11 mouse cellular contexts compared by ENCODE assay signal in genomic region chr3:127375956-127376660, GRCm38 (mm10).
DNase-seq lines count a peak whose midpoint lies in the region; ATAC-seq lines count a peak whose summit lies in the region.
"Had no signal": no experiment of that assay in that cellular context is flagged by ENCODE, and none has a peak within 500 bp of the region (broad histone marks: within the 10 kb centered on the region; RNA-seq: fewer than 3 reads in every experiment).

No protein-coding gene starts in this region.

- H3K36me3 ChIP-seq in forebrain, embryonic 13.5 days (ENCODE audit: poor library complexity, severe bottlenecking), result no peaks in the 10 kb centered on the region
- H3K36me3 ChIP-seq in midbrain, embryonic 13.5 days, result peaks cover 5% of the 10 kb centered on the region; the same call in 1 of the 2 replicates

- no peaks in the 10 kb centered on the region for H3K9me3 ChIP-seq in forebrain, embryonic 13.5 days (replicated peaks)
- no peaks in the 10 kb centered on the region for H3K9me3 ChIP-seq in midbrain, embryonic 13.5 days

- H3K4me3 ChIP-seq in forebrain, embryonic 13.5 days, result no peak overlapping the region
- H3K4me3 ChIP-seq in midbrain, embryonic 13.5 days (replicated peaks), result no peak overlapping the region

- ATAC-seq in forebrain, embryonic 13.5 days, result peak; percentile 46; the same call in 1 of the 2 replicates
- no peak for ATAC-seq in midbrain, embryonic 13.5 days
- ATAC-seq: activated CD4-positive, CD25-positive, alpha-beta regulatory T cell, adult 4 months had no signal

- no peaks in the 10 kb centered on the region for H3K27me3 ChIP-seq in forebrain, embryonic 13.5 days
- no peaks in the 10 kb centered on the region for H3K27me3 ChIP-seq in midbrain, embryonic 13.5 days

- no peak overlapping the region for H3K9ac ChIP-seq in forebrain, embryonic 13.5 days
- no peak overlapping the region for H3K9ac ChIP-seq in midbrain, embryonic 13.5 days (replicated peaks)

- peaks cover 22% of the 10 kb centered on the region for H3K4me1 ChIP-seq in forebrain, embryonic 13.5 days
- peaks cover 21% of the 10 kb centered on the region for H3K4me1 ChIP-seq in midbrain, embryonic 13.5 days (replicated peaks)

- WGBS in forebrain, embryonic 13.5 days, result 16% methylated on average over 11 of the region's 11 CpGs
- WGBS in midbrain, embryonic 13.5 days, result 24% methylated on average over 11 of the region's 11 CpGs

- peak overlapping the region; percentile 16; the same call in 1 of the 2 replicates for H3K27ac ChIP-seq in forebrain, embryonic 13.5 days
- H3K27ac ChIP-seq in midbrain, embryonic 13.5 days, result 0 out of 2 replicates have a peak overlapping the region, but pooled peaks have one; percentile 49

- DNase-seq in adrenal gland, adult 2 months, result peak; percentile 51
- no peak for DNase-seq in adrenal gland, postnatal 4 days (ENCODE audit: low spot score in 2 of 2)
- DNase-seq in adrenal gland, postnatal 36 days, result peak; percentile 26 to 45
- no peak for DNase-seq in natural killer cell, adult 2 months (ENCODE audit: low spot score in 2 of 2)
- no peak for DNase-seq in thymus, postnatal 25 days
- no peak for DNase-seq in ovary, adult 18-20 months (ENCODE audit: low spot score)
- DNase-seq: cerebellum, adult 8-10 months; thymus, adult 2 months had no signal

- peak overlapping the region; percentile 35 for H3K4me2 ChIP-seq in forebrain, embryonic 13.5 days
- H3K4me2 ChIP-seq in midbrain, embryonic 13.5 days (replicated peaks), result no peak overlapping the region

Comparison
In these comparisons a context has a peak if more than half of its experiments do, and no peak if none do; other contexts are left out.
1. DNase-seq: peak in adrenal gland, adult 2 months (single experiment) and adrenal gland, postnatal 36 days (2 of 2); none in adrenal gland, postnatal 4 days (0 of 2), natural killer cell, adult 2 months (0 of 2), thymus, postnatal 25 days (single experiment) and ovary, adult 18-20 months (single experiment).